Mouse (Mus musculus): ENCODE measurements around the gene Klhl31. TPM values are rescaled to one million over a fixed set of nuclear protein-coding genes. Genes with fewer than 3 reads are reported as not detected.

Gene Klhl31
- polyA plus RNA-seq, 1 experiment, result 0.03 TPM

- Histone ChIP-seq H3K27me3 (ENCODE audit: control insufficient read depth, insufficient read depth, low read length) (no peaks in the 10 kb centered on the region), H3K27ac (ENCODE audit: insufficient read depth, low read length) (no peak overlapping the region), H3K4me1 (ENCODE audit: control insufficient read depth, insufficient read depth, low read length) (no peaks in the 10 kb centered on the region), H3K4me3 (replicated peaks; ENCODE audit: insufficient read depth, low read depth, low read length) (no peak overlapping the region)
- WGBS, result 88% methylated on average over 4 of the region's 4 CpGs
- TF ChIP-seq POLR2A (IDR thresholded peaks at IDR 0.05; ENCODE audit: borderline replicate concordance, insufficient read depth, low read length) (no peak), CTCF (IDR thresholded peaks at IDR 0.05; ENCODE audit: borderline replicate concordance, insufficient read depth, low read depth, low read length) (no peak)
- DNase-seq, result no peak
Measured at GRCm38 (mm10) chr9:77684938-77685337, 48.6 kb downstream of the Klhl31 start.

- Histone ChIP-seq H3K27ac (ENCODE audit: insufficient read depth, low read length) (no peak overlapping the region), H3K27me3 (ENCODE audit: control insufficient read depth, insufficient read depth, low read length) (no peaks in the 10 kb centered on the region), H3K4me1 (ENCODE audit: control insufficient read depth, insufficient read depth, low read length) (no peaks in the 10 kb centered on the region), H3K4me3 (replicated peaks; ENCODE audit: insufficient read depth, low read depth, low read length) (no peak overlapping the region)
- 52% methylated on average over 5 of the region's 5 CpGs for WGBS
- TF ChIP-seq CTCF (IDR thresholded peaks at IDR 0.05; ENCODE audit: borderline replicate concordance, insufficient read depth, low read depth, low read length), result no peak
- TF ChIP-seq POLR2A (IDR thresholded peaks at IDR 0.05; ENCODE audit: borderline replicate concordance, insufficient read depth, low read length), result no peak
- DNase-seq, result no peak
Measured at GRCm38 (mm10) chr9:77685825-77686500, 49.7 kb downstream of the Klhl31 start.

GRCm38 (mm10) chr9:77692707-77693106 is 56.4 kb downstream of the Klhl31 start:
- H3K4me1 ChIP-seq (ENCODE audit: control insufficient read depth, insufficient read depth, low read length), result no peaks in the 10 kb centered on the region
- no peak overlapping the region for H3K27ac ChIP-seq (ENCODE audit: insufficient read depth, low read length)
- TF ChIP-seq POLR2A (IDR thresholded peaks at IDR 0.05; ENCODE audit: borderline replicate concordance, insufficient read depth, low read length) (no peak), CTCF (IDR thresholded peaks at IDR 0.05; ENCODE audit: borderline replicate concordance, insufficient read depth, low read depth, low read length) (no peak)
- 15% methylated on average over 7 of the region's 7 CpGs for WGBS
- no peaks in the 10 kb centered on the region for H3K27me3 ChIP-seq (ENCODE audit: control insufficient read depth, insufficient read depth, low read length)
- H3K4me3 ChIP-seq (replicated peaks; ENCODE audit: insufficient read depth, low read depth, low read length), result no peak overlapping the region
- no peak for DNase-seq

GRCm38 (mm10) chr9:77693405-77693804 is 57.1 kb downstream of the Klhl31 start:
- no peak for DNase-seq
- H3K27ac ChIP-seq (ENCODE audit: insufficient read depth, low read length), result no peak overlapping the region
- WGBS, result 59% methylated on average over 1 of the region's 1 CpGs
- H3K27me3 ChIP-seq (ENCODE audit: control insufficient read depth, insufficient read depth, low read length), result no peaks in the 10 kb centered on the region
- H3K4me1 ChIP-seq (ENCODE audit: control insufficient read depth, insufficient read depth, low read length), result no peaks in the 10 kb centered on the region
- TF ChIP-seq CTCF (IDR thresholded peaks at IDR 0.05; ENCODE audit: borderline replicate concordance, insufficient read depth, low read depth, low read length) (no peak), POLR2A (IDR thresholded peaks at IDR 0.05; ENCODE audit: borderline replicate concordance, insufficient read depth, low read length) (no peak)
- no peak overlapping the region for H3K4me3 ChIP-seq (replicated peaks; ENCODE audit: insufficient read depth, low read depth, low read length)

- Histone ChIP-seq H3K4me3 (replicated peaks; ENCODE audit: insufficient read depth, low read depth, low read length) (no peak overlapping the region), H3K4me1 (ENCODE audit: control insufficient read depth, insufficient read depth, low read length) (no peaks in the 10 kb centered on the region), H3K27me3 (ENCODE audit: control insufficient read depth, insufficient read depth, low read length) (no peaks in the 10 kb centered on the region), H3K27ac (ENCODE audit: insufficient read depth, low read length) (no peak overlapping the region)
- WGBS, result 72% methylated on average over 5 of the region's 5 CpGs
- no peak for DNase-seq
- TF ChIP-seq CTCF (IDR thresholded peaks at IDR 0.05; ENCODE audit: borderline replicate concordance, insufficient read depth, low read depth, low read length), result no peak
- no peak for TF ChIP-seq POLR2A (IDR thresholded peaks at IDR 0.05; ENCODE audit: borderline replicate concordance, insufficient read depth, low read length)
Measured at GRCm38 (mm10) chr9:77695586-77695985, 59.3 kb downstream of the Klhl31 start.

GRCm38 (mm10) chr9:77703476-77703875 is 67.2 kb downstream of the Klhl31 start:
- H3K27ac ChIP-seq (ENCODE audit: insufficient read depth, low read length), result no peak overlapping the region
- no peaks in the 10 kb centered on the region; the same call in 1 of the 2 replicates for H3K4me1 ChIP-seq (ENCODE audit: control insufficient read depth, insufficient read depth, low read length)
- WGBS, result 86% methylated on average over 4 of the region's 4 CpGs
- no peaks in the 10 kb centered on the region for H3K27me3 ChIP-seq (ENCODE audit: control insufficient read depth, insufficient read depth, low read length)
- TF ChIP-seq POLR2A (IDR thresholded peaks at IDR 0.05; ENCODE audit: borderline replicate concordance, insufficient read depth, low read length) (no peak), CTCF (IDR thresholded peaks at IDR 0.05; ENCODE audit: borderline replicate concordance, insufficient read depth, low read depth, low read length) (no peak)
- DNase-seq, result no peak
- no peak overlapping the region for H3K4me3 ChIP-seq (replicated peaks; ENCODE audit: insufficient read depth, low read depth, low read length)

GRCm38 (mm10) chr9:77704108-77704507 is 67.8 kb downstream of the Klhl31 start:
- no peak overlapping the region for H3K27ac ChIP-seq (ENCODE audit: insufficient read depth, low read length)
- no peaks in the 10 kb centered on the region for H3K27me3 ChIP-seq (ENCODE audit: control insufficient read depth, insufficient read depth, low read length)
- no peaks in the 10 kb centered on the region; the same call in 1 of the 2 replicates for H3K4me1 ChIP-seq (ENCODE audit: control insufficient read depth, insufficient read depth, low read length)
- TF ChIP-seq CTCF (IDR thresholded peaks at IDR 0.05; ENCODE audit: borderline replicate concordance, insufficient read depth, low read depth, low read length) (no peak), POLR2A (IDR thresholded peaks at IDR 0.05; ENCODE audit: borderline replicate concordance, insufficient read depth, low read length) (no peak)
- DNase-seq, result no peak
- 69% methylated on average over 4 of the region's 4 CpGs for WGBS
- H3K4me3 ChIP-seq (replicated peaks; ENCODE audit: insufficient read depth, low read depth, low read length), result no peak overlapping the region

- DNase-seq, result no peak
- 81% methylated on average over 6 of the region's 6 CpGs for whole genome bisulfite sequencing
- Histone ChIP-seq H3K4me3 (replicated peaks; ENCODE audit: insufficient read depth, low read depth, low read length) (no peak overlapping the region), H3K27ac (ENCODE audit: insufficient read depth, low read length) (no peak overlapping the region), H3K4me1 (ENCODE audit: control insufficient read depth, insufficient read depth, low read length) (no peaks in the 10 kb centered on the region; the same call in 1 of the 2 replicates), H3K27me3 (ENCODE audit: control insufficient read depth, insufficient read depth, low read length) (no peaks in the 10 kb centered on the region)
- TF ChIP-seq POLR2A (IDR thresholded peaks at IDR 0.05; ENCODE audit: borderline replicate concordance, insufficient read depth, low read length) (no peak), CTCF (IDR thresholded peaks at IDR 0.05; ENCODE audit: borderline replicate concordance, insufficient read depth, low read depth, low read length) (no peak)
Measured at GRCm38 (mm10) chr9:77706515-77706914, 70.2 kb downstream of the Klhl31 start.

All from cerebellum, adult 2 months (tissue).